Mouse (Mus musculus): ENCODE data around the gene Tob1. TPM values are rescaled to one million over a fixed set of nuclear protein-coding genes. Genes with fewer than 3 reads are reported as not detected.

Gene Tob1
- total and polyA plus RNA-seq, 2 experiments from 2014 or later: 20.4 to 27.9 TPM

GRCm38 (mm10) chr11:94202106-94202505, 9.1 kb upstream of the Tob1 start:
- WGBS: 87% methylated on average over 5 of the region's 5 CpGs
- Histone ChIP-seq H3K4me3 (ENCODE audit: low read depth, low read length) (no peak overlapping the region), H3K4me1 (ENCODE audit: insufficient read depth, low read length) (no peaks in the 10 kb centered on the region), H3K36me3 (ENCODE audit: insufficient read depth, low read length) (no peaks in the 10 kb centered on the region), H3K27me3 (ENCODE audit: insufficient read depth, low read length) (no peaks in the 10 kb centered on the region), H3K27ac (ENCODE audit: low read depth, low read length) (no peak overlapping the region), H3K4me2 (ENCODE audit: low read depth, low read length, poor library complexity, severe bottlenecking) (no peak overlapping the region), H3K9ac (replicated peaks; ENCODE audit: low read length, poor library complexity, severe bottlenecking) (no peak overlapping the region), H3K9me3 (ENCODE audit: low read length) (no peaks in the 10 kb centered on the region)
- DNase-seq (ENCODE audit: low spot score) (no peak), ATAC-seq (ENCODE audit: low FRiP score) (no peak)
- TF ChIP-seq CTCF (IDR thresholded peaks at IDR 0.05): no peak

GRCm38 (mm10) chr11:94203066-94203465, 8.2 kb upstream of the Tob1 start:
- no peaks in the 10 kb centered on the region for H3K4me1 ChIP-seq (ENCODE audit: insufficient read depth, low read length)
- H3K4me2 ChIP-seq (ENCODE audit: low read depth, low read length, poor library complexity, severe bottlenecking): no peak overlapping the region
- H3K9me3 ChIP-seq (ENCODE audit: low read length): no peaks in the 10 kb centered on the region
- DNase-seq (ENCODE audit: low spot score) (no peak), ATAC-seq (ENCODE audit: low FRiP score) (no peak)
- TF ChIP-seq CTCF (IDR thresholded peaks at IDR 0.05): no peak
- WGBS: 45% methylated on average over 3 of the region's 3 CpGs
- H3K4me3 ChIP-seq (ENCODE audit: low read depth, low read length): no peak overlapping the region
- H3K36me3 ChIP-seq (ENCODE audit: insufficient read depth, low read length): no peaks in the 10 kb centered on the region
- H3K27me3 ChIP-seq (ENCODE audit: insufficient read depth, low read length): no peaks in the 10 kb centered on the region
- H3K27ac ChIP-seq (ENCODE audit: low read depth, low read length): no peak overlapping the region
- no peak overlapping the region for H3K9ac ChIP-seq (replicated peaks; ENCODE audit: low read length, poor library complexity, severe bottlenecking)

GRCm38 (mm10) chr11:94206398-94207114, 4.7 kb upstream of the Tob1 start:
- DNase-seq (ENCODE audit: low spot score) (no peak), ATAC-seq (ENCODE audit: low FRiP score) (no peak)
- no peak overlapping the region for H3K4me2 ChIP-seq (ENCODE audit: low read depth, low read length, poor library complexity, severe bottlenecking)
- H3K9ac ChIP-seq (replicated peaks; ENCODE audit: low read length, poor library complexity, severe bottlenecking): no peak overlapping the region
- H3K27me3 ChIP-seq (ENCODE audit: insufficient read depth, low read length): no peaks in the 10 kb centered on the region
- no peak overlapping the region for H3K27ac ChIP-seq (ENCODE audit: low read depth, low read length)
- 0 out of 2 replicates have a peak, but pooled peaks cover 4% of the 10 kb centered on the region for H3K4me1 ChIP-seq (ENCODE audit: insufficient read depth, low read length)
- no peaks in the 10 kb centered on the region for H3K9me3 ChIP-seq (ENCODE audit: low read length)
- 69% methylated on average over 10 of the region's 10 CpGs for WGBS
- H3K36me3 ChIP-seq (ENCODE audit: insufficient read depth, low read length): no peaks in the 10 kb centered on the region
- no peak for TF ChIP-seq CTCF (IDR thresholded peaks at IDR 0.05)
- no peak overlapping the region for H3K4me3 ChIP-seq (ENCODE audit: low read depth, low read length)

GRCm38 (mm10) chr11:94208811-94209675, 2.2 kb upstream of the Tob1 start:
- Histone ChIP-seq H3K9ac (replicated peaks; ENCODE audit: low read length, poor library complexity, severe bottlenecking) (no peak overlapping the region), H3K27ac (ENCODE audit: low read depth, low read length) (peak overlapping the region; percentile 32; the same call in 1 of the 2 replicates), H3K36me3 (ENCODE audit: insufficient read depth, low read length) (0 out of 2 replicates have a peak, but pooled peaks cover 5% of the 10 kb centered on the region), H3K4me3 (ENCODE audit: low read depth, low read length) (peak overlapping the region; percentile 42), H3K27me3 (ENCODE audit: insufficient read depth, low read length) (no peaks in the 10 kb centered on the region), H3K9me3 (ENCODE audit: low read length) (no peaks in the 10 kb centered on the region), H3K4me2 (ENCODE audit: low read depth, low read length, poor library complexity, severe bottlenecking) (peak overlapping the region; percentile 79), H3K4me1 (ENCODE audit: insufficient read depth, low read length) (peaks cover 4% of the 10 kb centered on the region; the same call in 1 of the 2 replicates)
- DNase-seq (ENCODE audit: low spot score): no peak
- ATAC-seq (ENCODE audit: low FRiP score): no peak
- 45% methylated on average over 8 of the region's 8 CpGs for WGBS
- TF ChIP-seq CTCF (IDR thresholded peaks at IDR 0.05): no peak

- WGBS: 2% methylated on average over 14 of the region's 14 CpGs
- H3K4me3 ChIP-seq (ENCODE audit: low read depth, low read length): peak overlapping the region; percentile 42
- no peak for TF ChIP-seq CTCF (IDR thresholded peaks at IDR 0.05)
Measured at GRCm38 (mm10) chr11:94209695-94210131, 1.5 kb upstream of the Tob1 start.

More at GRCm38 (mm10) chr11:94209695-94210131, 1.5 kb upstream of the Tob1 start:
- Histone ChIP-seq H3K27me3 (ENCODE audit: insufficient read depth, low read length) (no peaks in the 10 kb centered on the region), H3K9ac (replicated peaks; ENCODE audit: low read length, poor library complexity, severe bottlenecking) (peak overlapping the region; percentile 76), H3K4me2 (ENCODE audit: low read depth, low read length, poor library complexity, severe bottlenecking) (peak overlapping the region; percentile 79), H3K9me3 (ENCODE audit: low read length) (no peaks in the 10 kb centered on the region), H3K4me1 (ENCODE audit: insufficient read depth, low read length) (peaks cover 4% of the 10 kb centered on the region; the same call in 1 of the 2 replicates), H3K36me3 (ENCODE audit: insufficient read depth, low read length) (peaks cover 10% of the 10 kb centered on the region; the same call in 1 of the 2 replicates), H3K27ac (ENCODE audit: low read depth, low read length) (peak overlapping the region; percentile 97)
- no peak for DNase-seq (ENCODE audit: low spot score)
- ATAC-seq (ENCODE audit: low FRiP score): no peak

Data from midbrain, postnatal 0 days (tissue).